Mouse (Mus musculus) mouse trophoblast stem cell (cell line): Measurements from ENCODE around the gene Adcy4.

ENCODE experiments used
- in situ Hi-C, 2 experiments: fragments of 300-500 bp; cut with MseI, MboI; formaldehyde crosslinking; loops; 2 replicates in 1 of 2; 3 replicates in 1 of 2; pipeline ENCODE4 v1.15.1; 2025

The Adcy4 gene

DNA sequence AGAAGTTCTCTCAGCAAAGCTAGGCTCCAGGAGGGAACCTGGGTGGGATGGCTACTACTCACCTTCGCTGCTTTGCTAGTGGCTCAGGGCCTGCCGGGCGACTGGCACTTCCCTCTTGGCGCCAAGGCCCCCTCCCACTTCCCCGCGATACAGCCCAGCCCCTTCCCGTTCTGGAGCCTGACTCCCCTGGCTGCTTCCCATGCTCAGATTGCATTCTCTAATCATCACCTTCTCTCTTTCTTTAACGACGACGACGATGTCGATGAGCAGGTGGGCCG lies at the start of gene Adcy4:
TSS of gene Adcy4 (minus strand) at position 138 of the 278 bp plus-strand sequence.
- in situ Hi-C loops, result no loop called here

DNA sequence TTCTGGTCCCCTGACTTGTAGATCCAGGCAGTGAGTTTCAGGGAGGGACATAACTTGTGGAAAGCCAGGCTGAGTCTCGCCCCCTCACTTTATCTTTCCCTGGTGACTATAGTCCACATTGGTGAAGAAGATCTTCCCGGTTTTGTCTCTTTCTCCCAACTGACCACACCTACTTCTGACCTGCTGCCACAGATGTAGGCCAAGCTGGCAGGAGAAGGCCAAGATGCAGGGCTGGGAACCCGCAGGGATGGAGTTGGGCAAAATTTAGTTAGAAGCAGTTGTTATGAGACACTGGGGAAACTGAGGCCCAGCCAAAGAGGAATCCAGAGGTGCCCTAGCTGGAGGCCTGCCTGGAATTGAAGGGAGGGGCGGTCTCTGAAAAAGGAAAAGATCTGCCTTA lies 49.2 kb upstream of the Adcy4 start:
- in situ Hi-C loops, result loop anchor here (5.0 to 10.0 kb wide), 2 partner anchors 46 to 58 kb away; partner anchors contain the start of gene Ripk3 (in 1 of the 2)

DNA sequence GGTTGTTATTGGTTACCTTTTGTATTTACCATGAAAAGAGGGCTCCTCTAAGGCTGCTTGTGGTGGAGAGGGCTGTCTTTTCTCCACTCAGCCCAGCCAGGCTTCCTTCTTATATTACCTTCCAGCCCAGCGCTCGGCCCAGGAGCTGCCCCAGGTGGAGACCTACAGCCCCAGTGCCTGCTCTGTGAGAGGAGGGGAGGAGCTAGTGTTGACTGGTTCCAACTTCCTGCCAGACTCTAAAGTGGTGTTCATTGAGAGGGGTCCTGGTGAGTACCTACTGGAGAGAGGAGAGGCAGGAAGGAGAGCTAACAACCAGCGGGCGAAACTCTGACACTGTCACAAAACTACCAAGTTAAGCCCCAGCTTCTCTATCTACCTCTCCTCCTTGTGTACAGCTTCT lies 46.4 kb upstream of the Adcy4 start:
- in situ Hi-C loops, result loop anchor here (5.0 to 10.0 kb wide), 2 partner anchors 43 to 56 kb away; partner anchors contain the start of gene Ripk3 (in 1 of the 2)

DNA sequence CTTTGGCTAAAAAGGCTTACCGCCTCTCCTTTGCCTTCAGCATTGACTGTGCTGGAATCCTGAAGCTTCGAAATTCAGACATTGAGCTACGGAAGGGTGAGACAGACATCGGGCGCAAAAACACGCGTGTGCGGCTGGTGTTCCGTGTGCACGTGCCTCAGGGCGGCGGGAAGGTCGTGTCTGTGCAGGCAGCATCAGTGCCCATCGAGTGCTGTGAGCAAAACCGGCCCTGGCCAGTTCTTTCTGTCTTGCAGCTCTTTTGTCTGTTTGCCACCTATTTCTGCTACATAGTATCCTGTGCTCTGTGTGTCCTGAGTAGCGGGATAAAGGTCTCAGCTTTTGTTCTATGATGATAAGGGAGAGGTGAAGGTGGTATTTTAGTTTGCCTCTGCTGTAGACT lies 46.0 kb upstream of the Adcy4 start:
- in situ Hi-C loops, result loop anchor here (5.0 to 10.0 kb wide), 2 partner anchors 43 to 55 kb away; partner anchors contain the start of gene Ripk3 (in 1 of the 2)

DNA sequence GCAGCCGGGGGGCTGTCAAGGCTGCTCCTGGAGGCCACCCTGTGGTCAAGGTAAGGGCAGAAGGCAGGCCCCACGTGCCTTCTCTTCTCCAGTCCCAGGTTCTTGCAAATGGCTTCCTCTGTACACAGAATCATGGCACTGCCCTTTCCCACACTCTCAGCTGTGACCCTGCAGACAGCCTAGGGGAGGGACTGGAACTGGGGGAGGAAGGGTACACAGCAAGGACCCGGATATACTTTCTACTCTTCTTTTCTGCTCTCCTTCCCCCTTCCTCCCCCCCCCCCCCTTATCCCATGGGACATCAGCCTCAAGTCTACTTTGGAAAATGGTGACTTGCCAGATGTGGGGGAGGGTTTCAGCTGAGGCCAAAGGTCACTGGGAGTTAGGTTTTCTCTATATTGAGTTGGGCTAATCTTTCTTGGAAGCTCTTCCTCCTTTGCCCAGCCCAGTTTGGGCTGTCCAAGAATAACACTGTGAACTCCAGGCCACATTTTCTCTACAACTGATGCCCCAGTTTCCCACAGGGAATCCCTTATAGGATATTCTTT lies 44.9 kb upstream of the Adcy4 start:
- in situ Hi-C loops, result no loop called here

DNA sequence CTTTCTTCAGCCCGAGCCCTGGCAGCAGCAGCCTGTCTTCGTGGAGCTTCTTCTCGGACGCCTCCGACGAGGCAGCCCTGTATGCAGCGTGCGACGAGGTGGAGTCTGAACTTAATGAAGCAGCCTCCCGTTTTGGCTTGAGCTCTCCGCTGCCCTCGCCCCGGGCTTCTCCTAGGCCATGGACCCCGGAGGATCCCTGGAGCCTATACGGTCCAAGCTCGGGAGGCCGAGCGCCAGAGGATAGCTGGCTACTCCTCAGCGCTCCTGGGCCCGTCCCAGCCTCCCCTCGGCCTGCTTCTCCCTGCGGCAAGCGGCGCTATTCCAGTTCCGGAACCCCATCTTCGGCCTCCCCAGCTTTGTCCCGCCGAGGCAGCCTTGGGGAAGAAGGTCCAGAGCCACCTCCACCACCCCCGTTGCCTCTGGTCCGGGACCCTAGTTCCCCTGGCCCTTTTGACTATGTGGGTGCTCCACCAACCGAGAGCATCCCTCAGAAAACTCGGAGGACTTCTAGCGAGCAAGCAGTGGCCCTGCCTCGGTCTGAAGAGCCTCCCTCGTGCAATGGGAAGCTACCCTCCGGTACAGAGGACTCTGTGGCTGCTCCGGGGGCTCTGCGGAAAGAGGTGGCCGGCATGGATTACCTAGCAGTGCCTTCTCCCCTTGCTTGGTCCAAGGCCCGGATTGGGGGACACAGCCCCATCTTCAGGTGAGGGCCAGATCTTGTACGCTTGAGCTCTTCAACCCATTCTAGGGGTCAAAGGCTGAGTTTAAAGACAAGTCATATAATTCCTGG lies 42.9 kb upstream of the Adcy4 start:
- in situ Hi-C loops, result no loop called here

DNA sequence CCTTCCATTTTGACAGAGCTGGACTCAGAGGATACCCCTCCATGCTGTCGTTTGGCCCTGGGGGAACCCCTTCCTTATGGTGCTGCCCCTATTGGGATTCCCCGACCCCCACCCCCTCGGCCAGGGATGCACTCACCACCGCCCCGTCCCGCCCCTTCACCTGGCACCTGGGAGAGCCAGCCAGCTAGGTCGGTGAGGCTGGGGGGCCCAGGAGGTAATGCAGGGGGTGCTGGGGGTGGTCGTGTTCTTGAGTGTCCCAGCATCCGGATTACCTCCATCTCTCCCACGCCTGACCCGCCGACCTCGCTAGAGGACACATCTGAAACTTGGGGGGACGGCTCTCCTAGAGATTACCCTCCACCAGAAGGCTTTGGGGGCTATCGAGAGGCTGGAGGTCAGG lies 42.2 kb upstream of the Adcy4 start:
- in situ Hi-C loops, result no loop called here

DNA sequence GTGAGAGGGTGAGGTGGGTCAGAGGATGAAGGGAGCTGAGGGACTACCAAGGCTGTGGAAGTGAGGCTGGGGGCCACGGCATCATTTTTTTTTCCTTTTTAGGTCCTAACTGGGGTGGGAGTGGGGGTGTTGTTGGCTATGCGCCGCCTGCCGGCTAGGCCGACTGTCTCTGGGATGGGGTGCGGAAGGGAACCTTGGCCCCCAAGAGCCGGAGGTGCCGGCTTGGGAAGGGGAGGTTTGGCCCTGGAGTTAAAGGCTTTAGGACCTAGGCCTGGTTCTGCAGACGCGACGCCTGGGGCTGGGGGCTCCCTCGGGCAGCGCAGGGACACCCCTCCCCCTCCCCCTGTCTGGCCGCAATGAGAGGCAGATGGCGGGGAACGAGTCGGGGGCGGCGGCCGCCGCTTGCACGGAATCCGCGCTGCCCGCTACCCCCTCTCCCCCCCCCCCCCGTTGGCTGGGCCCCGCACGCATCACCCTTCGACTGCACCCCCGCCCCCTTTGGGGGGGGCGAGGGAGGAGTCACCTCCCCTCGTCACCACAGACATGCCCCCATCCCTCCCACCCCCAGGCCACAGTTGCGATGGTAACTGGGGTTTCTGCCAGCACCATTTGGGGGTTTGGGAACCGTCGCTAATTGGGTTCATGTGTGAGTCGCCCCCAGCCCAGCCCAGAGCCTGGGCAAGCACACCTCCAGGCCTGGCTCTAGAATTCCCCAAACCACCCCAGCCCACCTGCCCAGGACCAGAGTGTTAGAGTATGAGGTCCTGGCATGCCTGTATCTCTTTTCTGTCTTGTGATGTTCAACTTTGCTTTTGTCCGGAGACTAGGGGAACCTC lies 41.5 kb upstream of the Adcy4 start:
- in situ Hi-C loops, result no loop called here

DNA sequence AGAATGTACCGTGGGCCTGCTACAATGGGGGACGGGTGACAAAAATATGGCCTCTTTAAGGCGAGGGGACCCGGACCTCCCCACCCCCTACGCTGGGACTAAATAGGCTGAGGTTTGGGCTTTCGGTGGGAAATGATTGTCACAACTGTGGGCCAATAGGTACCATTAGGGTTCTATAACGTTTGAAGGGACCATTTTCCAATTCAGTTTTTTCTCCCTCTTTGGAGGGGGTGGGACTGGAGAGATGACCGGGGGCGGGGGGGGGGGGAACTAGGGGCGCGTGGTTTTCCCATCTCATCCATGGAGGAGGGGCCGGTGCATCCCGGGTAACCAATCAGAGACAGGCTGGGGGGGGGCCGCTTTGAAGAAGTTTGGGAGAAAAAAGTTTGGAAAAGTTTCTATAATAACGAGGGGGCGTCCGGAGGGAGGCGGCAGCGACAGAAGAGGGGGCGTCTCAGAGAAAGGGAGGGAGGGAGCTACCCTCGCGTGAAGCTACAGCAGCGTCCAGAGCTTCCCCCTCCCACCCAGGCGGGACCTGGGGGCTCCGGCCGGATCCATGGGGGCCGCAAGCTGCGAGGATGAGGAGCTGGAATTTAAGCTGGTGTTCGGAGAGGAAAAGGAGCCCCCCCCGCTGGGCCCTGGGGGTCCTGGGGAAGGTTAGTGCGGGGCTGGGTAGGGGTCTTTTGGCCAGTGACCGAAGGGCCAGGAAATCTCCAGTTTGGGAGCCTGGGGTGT lies 40.8 kb upstream of the Adcy4 start:
- in situ Hi-C loops, result no loop called here

DNA sequence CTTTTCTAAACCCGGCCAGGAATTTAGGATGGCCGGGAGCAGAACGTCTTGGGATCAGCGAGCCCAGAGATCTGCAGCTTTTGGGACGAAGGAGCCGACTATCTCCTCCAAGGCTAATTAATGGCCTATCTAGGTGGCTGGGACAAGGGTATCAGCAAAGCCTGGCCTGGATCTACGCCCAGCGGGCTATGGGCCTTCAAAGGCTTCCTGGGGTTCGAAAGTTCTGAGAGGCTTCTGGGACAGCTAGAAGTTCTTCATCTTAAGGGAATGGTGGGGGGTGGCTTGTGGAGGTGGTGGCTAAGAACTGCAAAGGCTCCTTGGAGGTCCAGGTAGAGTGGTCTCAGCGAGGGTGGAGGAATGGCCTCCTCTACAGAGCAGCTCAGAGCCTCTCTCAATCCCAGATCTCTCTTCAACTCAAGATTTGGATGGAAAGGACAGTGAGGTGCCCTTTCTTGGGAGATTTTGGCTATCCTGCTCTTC lies 40.1 kb upstream of the Adcy4 start:
- in situ Hi-C loops, result no loop called here

DNA sequence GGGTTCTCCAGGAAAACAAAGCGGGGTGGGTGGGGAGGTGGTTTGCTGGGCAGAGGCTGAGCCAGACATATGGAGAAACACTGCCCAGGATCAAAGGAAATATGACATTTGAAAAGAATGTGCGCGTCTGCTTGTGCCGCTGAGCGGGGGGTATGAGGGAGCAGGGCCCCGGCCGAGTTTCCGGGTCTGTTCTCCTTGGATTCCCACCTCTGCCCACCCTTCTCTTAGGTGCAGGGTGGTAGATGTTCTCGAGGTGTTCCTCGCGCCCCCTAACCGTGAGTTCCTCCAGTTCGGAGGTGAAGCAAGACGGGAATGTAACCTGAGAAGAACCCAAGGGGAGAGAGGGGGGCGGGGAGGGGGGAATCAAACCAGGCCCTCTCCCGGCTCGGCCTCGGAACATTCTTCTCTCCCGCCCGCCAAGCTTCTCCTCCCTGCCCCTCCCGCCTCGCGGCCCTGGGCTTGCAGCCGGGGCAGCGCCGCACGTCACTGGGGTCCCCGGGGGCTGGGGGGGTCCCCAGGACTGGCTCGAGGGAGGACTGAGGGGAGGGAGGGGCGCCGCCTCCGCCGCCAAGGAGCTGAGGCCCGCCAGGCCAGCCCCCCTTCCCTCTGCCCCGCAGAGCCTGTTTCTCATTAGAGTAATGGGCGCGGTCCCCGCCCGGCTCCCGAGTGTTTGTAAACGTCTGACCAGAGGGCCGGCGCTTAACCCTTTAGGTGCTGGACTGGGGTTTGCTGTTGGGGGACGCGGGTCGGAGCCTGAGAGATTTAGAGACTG lies 39.3 kb upstream of the Adcy4 start, which contains the start of gene Nfatc4:
TSS of gene Nfatc4 (plus strand) at position 154 of the 772 bp plus-strand sequence.
- in situ Hi-C loops, result no loop called here

DNA sequence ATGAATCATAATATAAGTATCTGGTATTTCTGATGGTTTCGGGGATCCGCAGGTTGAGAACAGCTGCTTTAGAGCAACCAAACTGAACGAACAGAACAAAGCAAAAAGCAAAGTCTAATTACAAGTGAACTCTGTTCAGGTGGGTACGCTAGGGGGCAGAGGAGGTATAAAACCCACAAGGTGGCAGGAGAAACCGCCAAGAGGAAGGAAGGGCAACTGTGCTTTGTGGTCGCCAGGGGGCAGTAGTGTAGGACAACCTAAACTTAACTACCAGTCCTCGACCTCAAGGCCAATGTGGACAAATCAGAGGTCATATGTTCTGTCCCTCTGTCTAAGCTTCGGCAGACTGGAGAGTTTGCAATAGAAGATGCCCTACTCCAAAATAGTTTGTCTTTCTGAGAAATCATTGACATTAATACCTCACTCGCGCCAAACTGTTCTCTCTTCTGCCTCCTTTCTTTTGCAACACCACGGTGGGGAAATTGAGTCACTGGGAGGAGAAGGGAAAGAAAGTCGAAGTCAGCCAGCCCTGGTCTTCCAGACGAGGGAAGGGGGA lies 38.6 kb upstream of the Adcy4 start:
- in situ Hi-C loops, result no loop called here

DNA sequence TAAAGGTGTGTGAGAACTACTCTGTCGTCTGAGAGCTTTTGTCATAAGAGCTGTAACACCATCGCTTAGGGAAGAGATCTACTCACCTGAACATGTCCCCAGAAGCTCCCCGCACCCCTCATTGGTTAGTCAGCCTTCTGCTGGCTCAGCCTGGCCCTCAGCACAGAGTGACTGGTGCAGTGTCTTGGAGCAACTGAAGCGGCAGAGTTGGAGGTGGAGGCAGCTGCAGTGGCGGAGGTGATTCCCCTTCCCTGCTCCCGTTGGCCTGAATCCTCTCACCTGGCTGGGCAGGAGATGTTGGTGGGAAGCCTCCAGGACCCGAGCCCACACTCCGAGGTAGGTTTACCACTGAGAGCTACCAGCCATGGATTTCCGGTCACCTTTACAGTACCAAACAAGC lies 36.7 kb upstream of the Adcy4 start:
- in situ Hi-C loops, result no loop called here

DNA sequence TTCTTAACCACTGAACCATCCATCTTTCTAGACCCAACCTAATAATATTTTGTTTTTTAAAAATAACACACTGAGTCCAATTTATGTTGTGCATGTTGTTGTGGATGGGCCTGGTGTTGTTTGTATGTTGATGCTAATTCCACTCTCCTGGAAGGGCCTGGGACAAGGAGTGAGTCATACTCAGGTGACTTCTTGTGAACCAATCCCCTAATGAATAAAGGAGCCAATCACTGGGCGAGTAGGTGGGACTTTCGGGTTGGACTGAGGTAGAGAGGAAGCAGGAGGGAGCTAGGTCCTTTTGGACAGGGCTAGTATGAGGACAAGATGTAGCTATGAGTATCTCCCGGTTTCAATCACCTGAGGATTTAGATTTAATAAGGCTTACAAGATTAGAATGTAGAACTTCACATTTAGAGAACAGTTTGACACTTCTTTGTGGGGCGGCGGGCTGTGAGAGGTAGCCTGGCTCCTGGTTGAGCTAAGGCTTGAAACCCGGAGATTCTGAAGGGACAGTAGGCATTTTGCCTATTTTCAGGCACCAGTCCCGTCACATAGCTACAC lies 36.0 kb upstream of the Adcy4 start:
- in situ Hi-C loops, result no loop called here

DNA sequence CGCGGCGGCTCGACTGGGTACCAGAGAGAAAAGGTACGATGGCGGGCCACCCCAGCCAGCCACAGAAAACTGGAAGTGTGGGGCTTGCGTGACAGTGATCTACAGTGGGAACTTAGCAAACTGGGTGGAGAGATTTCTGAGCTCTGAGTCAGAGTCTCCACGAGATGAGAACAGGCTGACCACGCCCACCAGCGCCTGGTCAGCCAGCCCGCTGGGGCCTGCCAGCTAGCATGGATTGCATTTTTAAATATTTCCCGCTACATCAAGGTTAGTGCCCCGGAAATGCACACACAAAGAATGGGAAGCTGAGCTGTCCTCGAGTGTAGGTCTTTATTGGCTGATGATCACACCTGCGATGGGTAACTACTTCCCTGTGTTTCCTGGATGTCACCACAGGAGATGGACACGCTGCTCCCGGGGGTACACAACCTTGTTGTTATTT lies 31.4 kb upstream of the Adcy4 start:
- in situ Hi-C loops, result no loop called here

DNA sequence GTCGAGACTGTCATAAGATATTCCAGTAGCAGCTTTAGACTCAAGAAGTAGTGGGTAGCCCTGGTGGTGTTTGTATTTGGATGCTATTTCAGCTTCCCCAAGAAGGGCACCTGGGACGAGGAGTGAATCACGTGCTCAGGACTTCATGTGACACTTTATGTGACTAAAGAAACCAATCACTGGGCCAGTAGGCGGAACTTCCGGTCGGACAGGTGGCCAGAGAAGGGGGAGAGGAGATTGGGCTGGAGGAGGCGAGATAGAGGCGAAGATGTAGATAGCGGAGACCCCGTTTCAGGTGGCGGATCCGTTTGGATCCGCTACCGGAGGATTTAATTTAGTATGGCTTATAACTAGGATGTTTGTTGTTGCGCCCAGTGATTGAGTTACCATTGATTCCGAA lies 31.0 kb upstream of the Adcy4 start:
- in situ Hi-C loops, result no loop called here

DNA sequence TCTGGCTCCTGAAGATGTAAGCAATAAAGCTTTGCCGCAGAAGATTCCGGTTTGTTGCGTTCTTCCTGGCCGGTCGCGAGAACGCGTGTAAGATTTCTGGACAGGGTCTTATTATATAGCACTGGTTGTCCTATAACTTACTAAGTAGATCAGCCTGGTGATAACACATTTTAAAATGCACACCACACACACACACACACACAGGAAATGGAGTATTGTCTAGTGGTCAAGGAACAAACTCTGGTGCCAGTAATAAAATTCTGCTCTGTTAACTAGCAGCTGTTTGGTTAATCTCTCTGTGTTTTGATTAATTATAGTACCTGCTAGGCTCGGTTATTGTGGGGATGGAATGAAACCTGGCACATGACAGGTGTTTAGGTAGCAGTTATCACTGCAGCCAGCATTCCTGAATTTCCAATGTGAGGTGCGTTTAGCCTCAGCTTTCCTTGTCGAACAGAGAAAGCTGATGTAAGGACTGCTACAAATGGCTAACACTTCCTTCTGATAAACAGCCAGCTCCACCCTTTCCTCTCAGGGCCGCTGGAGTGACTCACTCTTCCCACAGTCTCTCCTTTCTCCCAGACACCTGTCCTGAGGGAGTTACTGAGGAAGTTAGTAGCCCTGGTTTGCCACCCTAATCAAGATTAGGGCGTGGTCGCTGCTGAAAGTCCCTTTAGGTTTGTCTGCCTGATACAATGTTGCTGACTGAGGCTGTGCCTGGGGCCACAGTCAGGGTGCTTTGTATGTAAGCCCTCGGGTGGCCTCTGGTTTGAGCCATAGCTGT lies 11.7 kb upstream of the Adcy4 start:
- in situ Hi-C loops, result no loop called here

DNA sequence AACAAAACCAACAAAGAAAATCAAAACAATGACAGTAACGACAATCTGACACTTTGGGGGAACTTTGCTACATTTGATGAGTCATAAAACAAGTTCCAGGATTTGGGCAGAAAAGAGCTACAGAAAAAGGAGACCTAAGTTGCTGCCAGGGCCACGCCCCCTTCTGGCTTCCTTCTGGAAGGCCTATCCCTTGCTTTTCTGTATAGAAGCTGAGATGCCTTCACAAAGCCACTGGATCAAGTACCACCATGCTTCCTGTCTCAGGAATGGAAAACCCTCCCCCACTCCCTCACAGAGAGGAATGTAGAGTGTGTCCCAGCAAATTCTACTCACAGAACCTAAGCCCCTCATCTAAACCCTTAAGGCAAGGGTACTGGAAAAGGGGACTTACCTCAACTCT lies 10.1 kb upstream of the Adcy4 start:
- in situ Hi-C loops, result no loop called here

DNA sequence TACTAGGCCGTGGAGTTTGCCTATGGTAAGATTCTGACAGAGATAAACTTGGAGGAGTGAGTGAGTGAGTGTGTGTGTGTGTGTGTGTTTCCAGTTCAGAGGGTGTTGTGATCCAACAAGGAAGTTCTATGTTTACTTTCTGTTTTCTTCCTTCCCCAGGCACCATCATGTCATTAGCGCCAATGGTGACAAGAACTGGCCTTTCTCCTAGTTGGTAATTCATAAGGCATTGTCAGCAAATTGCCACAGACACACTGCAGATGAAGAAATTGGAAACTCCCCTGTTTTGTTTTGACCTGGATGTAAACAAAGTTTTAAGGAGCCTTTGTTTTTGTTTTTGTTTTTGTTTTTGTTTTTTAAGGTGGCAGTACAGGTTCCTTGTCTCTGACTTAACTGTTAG lies 9.6 kb upstream of the Adcy4 start:
- in situ Hi-C loops, result no loop called here
